ENCODE assay signal across 25 mouse cellular contexts in genomic region chr6:100851083-100851482, GRCm38 (mm10). TPM values are rescaled to one million over a fixed set of nuclear protein-coding genes. Genes with fewer than 3 reads are reported as not detected.
A peak's percentile ranks its signal among the peaks of the same experiment; 100 is the strongest.
DNase-seq lines count a peak whose midpoint lies in the region; ATAC-seq and TF ChIP-seq lines count a peak whose summit lies in the region.
"Had no signal": no experiment of that assay in that cellular context is flagged by ENCODE, and none has a peak within 500 bp of the region (broad histone marks: within the 10 kb centered on the region; RNA-seq: fewer than 3 reads in every experiment).

No protein-coding gene starts in this region.

- peaks cover 23% of the 10 kb centered on the region for H3K4me1 ChIP-seq in liver, postnatal 0 days (ENCODE audit: insufficient read depth)
- H3K4me1 ChIP-seq in intestine, embryonic 16.5 days (ENCODE audit: control insufficient read depth, insufficient read depth, low read length): peaks cover 18% of the 10 kb centered on the region; the same call in 1 of the 2 replicates
- no peaks in the 10 kb centered on the region for H3K4me1 ChIP-seq in stomach, postnatal 0 days (replicated peaks; ENCODE audit: control insufficient read depth, insufficient read depth)
- H3K4me1 ChIP-seq: embryonic facial prominence, embryonic 13.5 days; forebrain, embryonic 10.5 days; midbrain, embryonic 12.5 days; neural tube, embryonic 13.5 days had no signal

- no peak for DNase-seq in liver, postnatal 0 days
- DNase-seq in liver: no peak
- peak; percentile 36 for DNase-seq in MEL-GATA-1-ER (ENCODE audit: extremely low read depth, low read depth)
- no peak for DNase-seq in stomach, postnatal 0 days (ENCODE audit: low spot score)
- DNase-seq in thymus, postnatal 0 days (ENCODE audit: low spot score): no peak
- DNase-seq in right cerebral cortex, postnatal 14 days: no peak
- DNase-seq: adrenal gland, postnatal 25 days; cerebellum, adult 18-20 months; cerebellum, postnatal 25 days; embryo, embryonic 11 days; heart, postnatal 14 days; kidney, adult 9 months; kidney, postnatal 10 days; layer of hippocampus, postnatal 36 days; left cerebral cortex, postnatal 4 days; thymus, postnatal 25 days had no signal

- no peak for TF ChIP-seq EP300 in liver, postnatal 0 days (IDR thresholded peaks at IDR 0.05; ENCODE audit: low read depth)
- no peak for TF ChIP-seq EP300 in stomach, postnatal 0 days (optimal IDR thresholded peaks at IDR 0.05)

- TF ChIP-seq CTCF in liver, postnatal 0 days (IDR thresholded peaks at IDR 0.05; ENCODE audit: low read depth): no peak
- no peak for TF ChIP-seq CTCF in stomach, postnatal 0 days (IDR thresholded peaks at IDR 0.05; ENCODE audit: low read depth)

- H3K27ac ChIP-seq in liver, postnatal 0 days (ENCODE audit: low read depth): 0 out of 2 replicates have a peak overlapping the region, but pooled peaks have one; percentile 3
- peak overlapping the region; percentile 37 for H3K27ac ChIP-seq in intestine, embryonic 16.5 days (ENCODE audit: low read length)
- H3K27ac ChIP-seq in stomach, postnatal 0 days (replicated peaks): 0 out of 2 replicates have a peak overlapping the region, but pooled peaks have one; percentile 49
- H3K27ac ChIP-seq: embryonic facial prominence, embryonic 13.5 days; forebrain, embryonic 10.5 days; forebrain, embryonic 15.5 days; midbrain, embryonic 12.5 days; neural tube, embryonic 13.5 days had no signal

- H3K4me2 ChIP-seq in liver, postnatal 0 days (ENCODE audit: low read depth, low read length): no peak overlapping the region
- H3K4me2 ChIP-seq in intestine, embryonic 16.5 days (ENCODE audit: low read depth, low read length): no peak overlapping the region
- no peak overlapping the region for H3K4me2 ChIP-seq in stomach, postnatal 0 days (replicated peaks; ENCODE audit: low read depth)
- H3K4me2 ChIP-seq: embryonic facial prominence, embryonic 13.5 days; forebrain, embryonic 15.5 days; midbrain, embryonic 12.5 days; neural tube, embryonic 13.5 days had no signal

- no peaks in the 10 kb centered on the region for H3K27me3 ChIP-seq in liver, postnatal 0 days (ENCODE audit: insufficient read depth, low read length)
- H3K27me3 ChIP-seq in intestine, embryonic 16.5 days (replicated peaks; ENCODE audit: control insufficient read depth, insufficient read depth, low read length): no peaks in the 10 kb centered on the region
- H3K27me3 ChIP-seq in stomach, postnatal 0 days (ENCODE audit: control insufficient read depth, insufficient read depth, low read length): no peaks in the 10 kb centered on the region
- H3K27me3 ChIP-seq: embryonic facial prominence, embryonic 13.5 days; forebrain, embryonic 15.5 days; midbrain, embryonic 12.5 days; neural tube, embryonic 13.5 days; Patski had no signal

- no peak overlapping the region for H3K9ac ChIP-seq in liver, postnatal 0 days (replicated peaks)
- H3K9ac ChIP-seq in intestine, embryonic 16.5 days (ENCODE audit: low read depth, low read length): no peak overlapping the region
- no peak overlapping the region for H3K9ac ChIP-seq in stomach, postnatal 0 days (ENCODE audit: low read length)
- H3K9ac ChIP-seq: embryonic facial prominence, embryonic 13.5 days; forebrain, embryonic 15.5 days; midbrain, embryonic 12.5 days; neural tube, embryonic 13.5 days had no signal

- peaks cover 9% of the 10 kb centered on the region for H3K36me3 ChIP-seq in liver, postnatal 0 days (replicated peaks; ENCODE audit: insufficient read depth, low read length)
- H3K36me3 ChIP-seq in intestine, embryonic 16.5 days (ENCODE audit: control insufficient read depth, insufficient read depth, low read length): peaks cover 5% of the 10 kb centered on the region; the same call in 1 of the 2 replicates
- no peaks in the 10 kb centered on the region for H3K36me3 ChIP-seq in stomach, postnatal 0 days (ENCODE audit: control insufficient read depth, insufficient read depth, low read length)

- no peak for ATAC-seq in liver, postnatal 0 days
- ATAC-seq in intestine, embryonic 16.5 days: peak; percentile 34; the same call in 1 of the 2 replicates
- ATAC-seq in stomach, postnatal 0 days (ENCODE audit: low FRiP score, low TSS enrichment): 0 out of 2 replicates have a peak, but pooled peaks have one; percentile 33
- ATAC-seq: CD4-positive, CD25-positive, alpha-beta regulatory T cell, adult 4 months; forebrain, embryonic 15.5 days; hindbrain, embryonic 16.5 days; Patski had no signal

- no peak overlapping the region for H3K4me3 ChIP-seq in liver, postnatal 0 days (ENCODE audit: low read depth, low read length)
- no peak overlapping the region for H3K4me3 ChIP-seq in intestine, embryonic 16.5 days (ENCODE audit: low read length)
- H3K4me3 ChIP-seq in stomach, postnatal 0 days (ENCODE audit: low read depth, low read length): no peak overlapping the region
- H3K4me3 ChIP-seq: embryonic facial prominence, embryonic 13.5 days; forebrain, embryonic 10.5 days; forebrain, embryonic 15.5 days; midbrain, embryonic 12.5 days; neural tube, embryonic 13.5 days had no signal

- H3K9me3 ChIP-seq in liver, postnatal 0 days (ENCODE audit: low read length): no peaks in the 10 kb centered on the region
- H3K9me3 ChIP-seq in intestine, embryonic 16.5 days (ENCODE audit: control insufficient read depth, low read length): no peaks in the 10 kb centered on the region
- no peaks in the 10 kb centered on the region for H3K9me3 ChIP-seq in stomach, postnatal 0 days (ENCODE audit: control insufficient read depth, low read length)
- H3K9me3 ChIP-seq: embryonic facial prominence, embryonic 13.5 days; forebrain, embryonic 10.5 days; forebrain, embryonic 15.5 days; midbrain, embryonic 12.5 days; neural tube, embryonic 13.5 days had no signal

- 64% methylated on average over 5 of the region's 5 CpGs for WGBS in liver, postnatal 0 days (ENCODE audit: insufficient replicate concordance)
- 76% methylated on average over 5 of the region's 5 CpGs for WGBS in intestine, embryonic 16.5 days
- 66% methylated on average over 5 of the region's 5 CpGs for WGBS in stomach, postnatal 0 days

RNA-seq across cellular contexts. Expression of gene Ppp4r2, which starts 17.7 kb away (rescaled TPM):
- 4.9 and 5.6 TPM in 2 replicates for polyA plus RNA-seq in liver, postnatal 0 days (2015; fragmentation: Nextera tagmentation; extraction: Ambion mirVana)
- 8.1 and 8.7 TPM in 2 replicates for polyA plus RNA-seq in intestine, embryonic 16.5 days (2015; fragmentation: Nextera tagmentation; extraction: Ambion mirVana)
- polyA plus RNA-seq in stomach, postnatal 0 days (2015; fragmentation: Nextera tagmentation; extraction: Ambion mirVana): 8.3 and 8.7 TPM in 2 replicates
- 18.2 and 22.6 TPM in 2 replicates for polyA plus RNA-seq in thymus, postnatal 0 days (2015; fragmentation: Nextera tagmentation; extraction: Ambion mirVana)
